Mouse (Mus musculus): ENCODE measurements around the gene Glycam1. TPM values are rescaled to one million over a fixed set of nuclear protein-coding genes. Genes with fewer than 3 reads are reported as not detected.
A peak's percentile ranks its signal among the peaks of the same experiment; 100 is the strongest.
"Not testable (repeated sequence)": the region's sequence is repeated elsewhere in the genome, so short reads cannot be mapped to it uniquely, and the experiment has no call there.

Glycam1 gene
- polyA plus RNA-seq (2015; fragmentation: Nextera tagmentation; extraction: Ambion mirVana): not detected in 2 replicates

DNA sequence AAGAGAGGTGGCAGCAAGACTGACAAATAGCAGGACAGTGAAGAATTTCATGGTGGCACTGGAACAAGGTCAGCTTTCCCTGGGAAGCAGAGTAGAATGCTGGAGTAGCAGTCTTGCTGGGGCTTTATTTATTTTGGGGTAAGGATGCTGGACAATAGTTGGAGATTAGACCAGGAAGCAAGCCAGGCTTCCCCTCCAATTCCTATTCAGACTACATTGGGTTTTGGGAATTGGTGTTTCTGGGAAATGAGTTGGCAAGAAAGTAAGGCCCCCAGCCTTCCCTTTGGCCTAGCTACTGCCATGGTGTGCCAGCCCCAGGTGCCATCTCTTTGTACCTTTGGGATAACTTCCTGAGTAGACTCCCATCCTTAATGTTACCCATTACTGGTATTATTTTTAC, at the start of gene Glycam1:
TSS of gene Glycam1 (minus strand) at position 101 of the 400 bp plus-strand sequence.
- no peak for ATAC-seq (ENCODE audit: insufficient read depth, low FRiP score, low read depth)
- no peak within 1 kb of the TSS for H3K27ac ChIP-seq
- no peaks in the 10 kb centered on the region for H3K4me1 ChIP-seq
- H3K4me3 ChIP-seq (replicated peaks): no peak within 1 kb of the TSS
- no peaks in the 10 kb centered on the region for H3K36me3 ChIP-seq
- no peak within 1 kb of the TSS for H3K4me2 ChIP-seq
- no peaks in the 10 kb centered on the region for H3K27me3 ChIP-seq (replicated peaks)
- no peak within 1 kb of the TSS for H3K9ac ChIP-seq
- no peaks in the 10 kb centered on the region for H3K9me3 ChIP-seq

DNA sequence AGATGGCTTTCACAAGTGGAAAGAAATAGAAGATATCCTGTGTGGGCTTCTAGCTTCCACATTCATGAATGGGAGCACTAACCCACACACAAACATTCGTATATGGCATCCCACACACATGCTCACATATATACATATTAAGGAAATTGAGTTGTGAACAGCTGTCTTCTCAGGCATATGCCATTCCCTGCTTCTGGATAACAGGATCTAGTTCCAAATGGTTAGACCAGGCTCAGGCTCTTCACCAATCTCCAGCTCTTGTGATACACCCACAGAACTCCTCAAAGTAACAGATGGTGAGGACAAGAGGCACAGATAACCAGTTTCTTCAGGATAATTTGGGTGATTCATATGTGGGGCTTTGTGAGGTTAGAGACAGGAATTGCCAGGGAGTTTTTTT, 39.6 kb upstream of the Glycam1 start:
- Histone ChIP-seq H3K9ac (no peak overlapping the region), H3K4me3 (replicated peaks) (no peak overlapping the region), H3K4me1 (no peaks in the 10 kb centered on the region), H3K27me3 (replicated peaks) (no peaks in the 10 kb centered on the region), H3K9me3 (no peaks in the 10 kb centered on the region), H3K27ac (no peak overlapping the region), H3K4me2 (no peak overlapping the region), H3K36me3 (no peaks in the 10 kb centered on the region)
- ATAC-seq (ENCODE audit: insufficient read depth, low FRiP score, low read depth): no peak
- WGBS: 72% methylated on average over 1 of the region's 1 CpGs

DNA sequence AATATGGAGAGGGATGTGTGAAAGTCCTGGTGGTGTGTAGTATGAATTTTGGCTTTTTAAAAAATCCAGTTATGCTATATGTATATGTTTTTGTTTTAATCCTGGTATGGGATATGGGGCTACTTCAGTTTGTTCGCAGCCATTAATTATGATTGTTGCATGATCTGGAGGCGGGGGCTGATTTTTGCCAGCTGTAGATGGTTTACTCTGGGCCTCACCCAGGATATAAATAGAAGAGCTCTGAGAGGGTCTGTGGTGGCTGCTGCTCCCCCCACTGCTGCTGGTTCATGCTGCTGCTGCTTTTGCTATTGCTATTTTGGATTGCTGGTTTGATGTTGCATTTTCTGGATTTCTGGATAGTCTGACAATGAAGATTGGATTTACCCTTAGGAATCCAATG, 25.9 kb upstream of the Glycam1 start:
- Histone ChIP-seq H3K9me3 (no peaks in the 10 kb centered on the region), H3K4me2 (no peak overlapping the region), H3K4me3 (replicated peaks) (no peak overlapping the region), H3K27ac (no peak overlapping the region), H3K4me1 (no peaks in the 10 kb centered on the region), H3K36me3 (no peaks in the 10 kb centered on the region), H3K9ac (no peak overlapping the region), H3K27me3 (replicated peaks) (no peaks in the 10 kb centered on the region)
- ATAC-seq (ENCODE audit: insufficient read depth, low FRiP score, low read depth): no peak
- 63% methylated on average over 2 of the region's 2 CpGs for WGBS

DNA sequence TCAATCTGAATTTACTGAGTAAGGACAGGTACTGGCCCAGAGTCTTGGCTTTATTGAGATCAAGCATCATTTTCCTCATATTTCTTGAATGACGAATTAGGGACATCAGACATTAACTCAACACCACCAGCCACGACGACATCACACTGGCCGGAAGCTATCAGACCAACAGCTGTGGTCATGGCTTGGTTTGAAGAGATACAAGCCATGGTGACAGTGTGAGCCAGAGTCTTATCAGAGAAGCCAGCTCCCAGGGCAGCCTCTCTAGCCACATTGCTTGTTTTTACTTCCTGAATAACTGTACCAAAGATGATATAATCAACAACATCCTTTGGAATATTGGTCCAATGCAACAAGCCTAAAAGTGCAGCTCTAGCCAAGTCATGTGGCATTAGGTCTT, 22.9 kb upstream of the Glycam1 start:
- not testable (repeated sequence) for H3K4me1 ChIP-seq; H3K9me3 ChIP-seq; H3K9ac ChIP-seq; H3K4me3 ChIP-seq (replicated peaks); ATAC-seq (ENCODE audit: insufficient read depth, low FRiP score, low read depth); H3K27ac ChIP-seq; H3K36me3 ChIP-seq; H3K4me2 ChIP-seq; H3K27me3 ChIP-seq (replicated peaks)
- 82% methylated on average over 4 of the region's 4 CpGs for WGBS

DNA sequence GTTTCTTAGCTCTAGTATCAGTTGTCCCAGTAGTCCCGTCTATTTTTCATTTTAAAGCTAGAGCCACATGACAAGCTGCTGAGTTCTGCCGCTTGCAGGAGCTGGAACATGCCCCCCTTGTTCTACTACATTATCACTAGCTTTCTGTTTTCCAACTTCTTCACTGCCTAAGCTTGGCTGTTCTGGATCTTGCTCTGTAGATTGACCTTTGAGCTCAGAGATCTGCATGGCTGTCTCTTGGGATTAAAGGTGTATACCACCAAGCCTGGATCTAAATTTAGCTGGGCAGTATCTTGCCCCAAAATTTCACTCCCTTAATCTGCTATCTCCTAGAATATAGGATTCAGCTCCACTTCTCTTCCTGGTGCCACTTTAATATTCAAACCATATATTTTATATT, 21.0 kb upstream of the Glycam1 start:
- no peaks in the 10 kb centered on the region for H3K9me3 ChIP-seq
- 72% methylated on average over 2 of the region's 2 CpGs for WGBS
- H3K27me3 ChIP-seq (replicated peaks): no peaks in the 10 kb centered on the region
- no peak overlapping the region for H3K4me2 ChIP-seq
- no peak overlapping the region for H3K4me3 ChIP-seq (replicated peaks)
- no peaks in the 10 kb centered on the region for H3K4me1 ChIP-seq
- no peak overlapping the region for H3K27ac ChIP-seq
- H3K9ac ChIP-seq: no peak overlapping the region
- no peak for ATAC-seq (ENCODE audit: insufficient read depth, low FRiP score, low read depth)
- H3K36me3 ChIP-seq: no peaks in the 10 kb centered on the region

DNA sequence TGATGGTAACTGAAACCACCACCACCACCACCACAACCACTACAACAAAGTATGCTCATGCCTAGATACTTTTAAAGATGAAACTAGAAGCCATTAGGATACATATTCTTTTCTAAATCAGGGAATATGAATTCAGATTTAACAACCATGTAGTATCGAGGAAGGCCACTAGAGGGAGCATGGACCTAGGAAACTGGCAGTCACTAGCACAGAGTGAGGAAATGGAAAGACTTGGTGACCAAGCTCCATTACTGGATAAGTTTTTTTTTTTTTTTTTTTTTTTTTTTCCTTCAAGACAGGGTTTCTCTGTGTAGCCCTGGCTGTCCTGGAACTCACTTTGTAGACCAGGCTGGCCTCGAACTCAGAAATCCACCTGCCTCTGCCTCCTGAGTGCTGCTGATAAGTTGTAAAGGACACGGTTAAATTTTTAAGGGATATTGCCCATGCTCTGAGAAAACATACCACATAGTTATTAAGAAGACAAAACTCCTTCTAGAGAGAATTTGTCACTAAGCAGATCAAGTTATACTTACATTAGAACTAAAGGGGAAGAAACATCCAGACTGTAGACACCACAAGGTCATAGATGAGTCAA, 12.7 kb downstream of the Glycam1 start:
- Histone ChIP-seq H3K27ac (no peak overlapping the region), H3K9me3 (no peaks in the 10 kb centered on the region), H3K4me2 (no peak overlapping the region), H3K27me3 (replicated peaks) (no peaks in the 10 kb centered on the region), H3K4me3 (replicated peaks) (no peak overlapping the region), H3K36me3 (no peaks in the 10 kb centered on the region), H3K9ac (no peak overlapping the region), H3K4me1 (no peaks in the 10 kb centered on the region)
- ATAC-seq (ENCODE audit: insufficient read depth, low FRiP score, low read depth): no peak
- 49% methylated on average over 3 of the region's 3 CpGs for WGBS

DNA sequence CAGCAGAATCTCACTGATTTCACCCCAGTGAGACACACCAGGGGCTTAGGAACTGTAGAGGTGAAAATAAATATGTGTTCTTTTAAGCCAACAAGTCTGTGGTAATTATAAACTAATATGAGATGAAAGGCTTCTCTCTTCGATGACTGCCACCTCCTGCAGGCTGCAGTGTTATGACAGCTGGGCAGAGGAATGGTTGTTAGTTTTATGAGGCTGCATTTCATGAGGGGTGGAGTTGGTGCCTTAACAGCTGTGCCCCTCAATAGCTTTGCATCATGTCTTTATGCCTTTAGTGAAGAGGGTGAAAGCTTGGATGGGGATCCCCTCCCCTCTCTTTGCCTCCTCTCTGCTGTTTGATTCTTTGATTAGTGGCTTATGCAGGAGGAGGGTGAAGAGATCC, 13.8 kb downstream of the Glycam1 start:
- H3K27me3 ChIP-seq (replicated peaks): no peaks in the 10 kb centered on the region
- H3K4me3 ChIP-seq (replicated peaks): no peak overlapping the region
- no peak for ATAC-seq (ENCODE audit: insufficient read depth, low FRiP score, low read depth)
- H3K4me1 ChIP-seq: no peaks in the 10 kb centered on the region
- H3K9ac ChIP-seq: no peak overlapping the region
- H3K4me2 ChIP-seq: no peak overlapping the region
- no peaks in the 10 kb centered on the region for H3K9me3 ChIP-seq
- H3K36me3 ChIP-seq: no peaks in the 10 kb centered on the region
- no peak overlapping the region for H3K27ac ChIP-seq
- 14% methylated on average over 1 of the region's 1 CpGs for WGBS

DNA sequence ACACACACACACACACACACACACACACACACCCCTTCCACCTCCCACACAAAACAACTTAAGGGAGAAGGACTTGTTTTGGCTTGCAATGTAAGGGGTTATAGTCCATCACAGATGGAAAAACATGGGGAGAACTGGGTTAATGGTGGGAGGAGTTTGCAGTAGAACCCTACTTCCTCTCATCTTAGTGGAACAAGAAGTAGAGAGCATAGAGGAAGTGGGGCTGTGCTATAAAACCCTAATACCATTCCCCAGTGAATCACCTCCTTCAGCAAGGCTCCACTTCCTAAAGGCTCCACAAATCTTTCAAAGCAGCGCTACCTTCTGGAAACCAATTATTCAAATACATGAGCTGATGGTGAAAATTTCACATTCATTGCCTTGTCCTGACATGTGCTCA, 15.4 kb downstream of the Glycam1 start:
- H3K9me3 ChIP-seq: no peaks in the 10 kb centered on the region
- ATAC-seq (ENCODE audit: insufficient read depth, low FRiP score, low read depth): no peak
- no peak overlapping the region for H3K27ac ChIP-seq
- H3K36me3 ChIP-seq: no peaks in the 10 kb centered on the region
- H3K4me2 ChIP-seq: no peak overlapping the region
- H3K4me3 ChIP-seq (replicated peaks): no peak overlapping the region
- H3K9ac ChIP-seq: no peak overlapping the region
- no peaks in the 10 kb centered on the region for H3K27me3 ChIP-seq (replicated peaks)
- WGBS: 92% methylated on average over 1 of the region's 1 CpGs
- no peaks in the 10 kb centered on the region for H3K4me1 ChIP-seq

DNA sequence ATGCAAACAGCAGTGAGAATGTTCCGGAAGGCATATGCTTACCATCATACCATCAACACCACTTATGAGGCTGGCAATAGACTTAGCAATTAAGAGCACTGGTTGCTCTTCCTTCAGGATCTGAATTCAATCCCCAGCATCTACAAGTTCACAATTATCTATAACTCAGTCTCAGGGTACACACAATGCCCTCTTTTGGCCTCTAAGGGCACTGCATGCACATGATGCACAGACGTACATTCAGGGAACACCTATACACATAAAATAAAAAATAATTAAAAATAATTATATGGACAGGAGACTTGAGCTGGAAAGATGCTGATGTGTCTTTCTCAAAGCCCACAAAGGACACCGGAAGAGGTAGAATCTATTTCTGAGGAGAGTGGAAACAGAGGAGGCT, 16.9 kb downstream of the Glycam1 start:
- H3K4me1 ChIP-seq: no peaks in the 10 kb centered on the region
- no peaks in the 10 kb centered on the region for H3K9me3 ChIP-seq
- H3K27ac ChIP-seq: no peak overlapping the region
- no peaks in the 10 kb centered on the region for H3K27me3 ChIP-seq (replicated peaks)
- H3K4me2 ChIP-seq: no peak overlapping the region
- H3K36me3 ChIP-seq: no peaks in the 10 kb centered on the region
- ATAC-seq (ENCODE audit: insufficient read depth, low FRiP score, low read depth): no peak
- no peak overlapping the region for H3K9ac ChIP-seq
- no peak overlapping the region for H3K4me3 ChIP-seq (replicated peaks)
- 83% methylated on average over 3 of the region's 3 CpGs for WGBS

DNA sequence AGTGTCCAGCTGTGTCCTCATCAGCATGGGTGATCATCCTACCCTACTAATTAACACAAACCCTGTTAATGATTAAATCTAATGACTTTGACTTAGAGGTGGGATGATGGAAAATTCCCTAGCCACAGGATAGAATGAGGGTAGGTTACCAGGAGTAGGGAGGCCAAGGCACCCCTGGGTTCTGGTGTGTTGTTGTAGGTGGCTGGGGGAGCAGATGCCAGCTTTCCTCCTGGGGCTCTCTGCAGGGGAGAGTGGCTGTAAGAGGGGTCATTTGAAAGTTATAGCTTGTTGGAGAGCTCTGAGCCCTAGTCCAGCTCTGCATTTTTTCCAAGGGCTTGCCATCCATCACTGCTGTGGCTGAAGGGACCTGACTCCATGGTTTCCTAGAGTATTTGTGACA, 22.4 kb downstream of the Glycam1 start:
- no peak overlapping the region for H3K27ac ChIP-seq
- 0 out of 2 replicates have a peak, but pooled peaks cover 6% of the 10 kb centered on the region for H3K27me3 ChIP-seq (replicated peaks)
- H3K4me3 ChIP-seq (replicated peaks): no peak overlapping the region
- 0 out of 2 replicates have a peak, but pooled peaks cover under 1% of the 10 kb centered on the region for H3K4me1 ChIP-seq
- H3K9me3 ChIP-seq: no peaks in the 10 kb centered on the region
- ATAC-seq (ENCODE audit: insufficient read depth, low FRiP score, low read depth): no peak
- H3K4me2 ChIP-seq: no peak overlapping the region
- no peak overlapping the region for H3K9ac ChIP-seq
- no peaks in the 10 kb centered on the region for H3K36me3 ChIP-seq

DNA sequence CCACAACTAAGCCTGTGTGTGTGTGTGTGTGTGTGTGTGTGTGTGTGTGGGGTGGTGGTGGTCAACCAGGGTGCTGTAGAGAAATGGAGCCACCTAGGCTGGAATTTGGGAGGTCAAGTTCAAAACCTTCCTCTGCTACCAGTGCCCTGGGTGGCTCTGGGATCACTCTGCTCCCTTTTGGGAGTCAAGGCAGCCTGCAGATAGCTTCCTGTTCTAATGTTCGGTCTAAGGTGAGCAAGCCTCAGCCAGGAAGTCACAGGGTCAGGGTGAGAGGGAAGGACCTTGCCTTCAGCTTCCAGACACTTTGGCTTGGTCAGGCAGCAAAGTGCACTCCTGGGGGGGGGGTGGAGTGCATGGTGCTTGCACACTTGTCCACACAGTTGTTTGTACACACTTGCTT, 24.2 kb downstream of the Glycam1 start:
- peaks cover 17% of the 10 kb centered on the region; the same call in 1 of the 2 replicates for H3K27me3 ChIP-seq (replicated peaks)

DNA sequence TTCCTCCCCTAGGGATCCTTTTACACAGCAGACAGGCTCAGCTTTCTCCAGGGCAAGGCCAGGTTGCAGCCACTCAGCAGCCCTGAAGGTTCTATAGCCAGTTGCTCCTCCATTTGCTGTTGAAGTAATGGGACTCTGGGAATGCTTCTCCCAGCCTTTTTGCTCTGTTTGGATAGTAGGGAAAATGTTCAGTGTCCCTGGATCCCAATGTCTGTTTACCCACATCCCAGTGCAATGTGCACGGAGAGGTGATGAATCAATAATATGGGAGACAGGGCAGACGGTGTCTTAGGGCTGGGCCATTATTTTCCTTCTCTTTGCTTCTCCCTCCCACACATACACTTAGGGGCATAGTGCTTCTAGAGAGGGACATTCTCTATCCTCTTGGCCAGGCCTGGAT, 25.6 kb downstream of the Glycam1 start:
- H3K36me3 ChIP-seq: no peaks in the 10 kb centered on the region
- no peak overlapping the region for H3K4me3 ChIP-seq (replicated peaks)
- ATAC-seq (ENCODE audit: insufficient read depth, low FRiP score, low read depth): no peak
- no peaks in the 10 kb centered on the region for H3K9me3 ChIP-seq
- no peak overlapping the region for H3K27ac ChIP-seq
- peaks cover 10% of the 10 kb centered on the region; the same call in 1 of the 2 replicates for H3K4me1 ChIP-seq
- no peak overlapping the region for H3K9ac ChIP-seq
- H3K27me3 ChIP-seq (replicated peaks): peaks cover 21% of the 10 kb centered on the region; the same call in 1 of the 2 replicates
- no peak overlapping the region for H3K4me2 ChIP-seq
- WGBS: 35% methylated on average over 2 of the region's 2 CpGs

More for the DNA sequence above, 24.2 kb downstream of the Glycam1 start:
- no peak overlapping the region for H3K4me2 ChIP-seq
- H3K4me1 ChIP-seq: peaks cover 10% of the 10 kb centered on the region; the same call in 1 of the 2 replicates
- H3K4me3 ChIP-seq (replicated peaks): no peak overlapping the region
- no peaks in the 10 kb centered on the region for H3K36me3 ChIP-seq
- WGBS: 76% methylated on average over 1 of the region's 1 CpGs
- no peak for ATAC-seq (ENCODE audit: insufficient read depth, low FRiP score, low read depth)
- H3K9me3 ChIP-seq: no peaks in the 10 kb centered on the region
- no peak overlapping the region for H3K9ac ChIP-seq
- no peak overlapping the region for H3K27ac ChIP-seq

DNA sequence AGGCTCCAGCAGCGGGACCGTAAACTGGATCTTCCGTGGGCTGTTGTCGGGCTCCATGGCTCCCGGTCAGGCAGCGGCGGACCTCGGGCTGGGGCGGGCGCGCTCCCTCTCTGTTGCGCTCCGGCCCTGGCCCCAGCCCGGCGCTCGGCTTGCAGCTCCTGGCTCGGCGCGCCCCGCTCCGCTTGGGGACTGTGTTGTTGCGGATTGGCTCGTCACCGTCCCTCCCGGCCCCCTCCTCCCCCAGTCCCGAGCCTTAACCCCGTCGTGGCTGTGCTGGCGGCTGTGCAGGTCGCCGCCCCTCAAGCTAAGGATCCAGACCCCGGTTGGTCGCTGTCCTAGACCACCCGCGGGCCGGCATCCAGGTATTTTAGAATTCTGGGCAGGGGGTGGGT, 27.1 kb downstream of the Glycam1 start, which contains the start of gene Ppp1r1a:
TSS of gene Ppp1r1a (minus strand) at position 182 of the 392 bp plus-strand sequence.
- 0% methylated on average over 36 of the region's 36 CpGs for WGBS
- Histone ChIP-seq H3K36me3 (no peaks in the 10 kb centered on the region), H3K4me2 (peak within 1 kb of the TSS; percentile 97), H3K4me1 (peaks cover 10% of the 10 kb centered on the region; the same call in 1 of the 2 replicates), H3K9ac (peak within 1 kb of the TSS; percentile 49), H3K9me3 (no peaks in the 10 kb centered on the region), H3K27ac (peak within 1 kb of the TSS; percentile 16; the same call in 1 of the 2 replicates), H3K27me3 (replicated peaks) (peaks cover 21% of the 10 kb centered on the region; the same call in 1 of the 2 replicates), H3K4me3 (replicated peaks) (peak within 1 kb of the TSS; percentile 63)
- ATAC-seq (ENCODE audit: insufficient read depth, low FRiP score, low read depth): peak; percentile 70

Data from stomach, embryonic 15.5 days (tissue).